Mouse (Mus musculus) midbrain, embryonic 10.5 days (tissue): Measurements from ENCODE around the gene Mavs. TPM values are rescaled to one million over a fixed set of nuclear protein-coding genes. Genes with fewer than 3 reads are reported as not detected.

Experiments used
- DNase-seq: peaks from one replicate; pipeline ENCODE4 v3.0.0-alpha.2; 2017; ENCODE audit warnings: low spot score
- H3K27ac ChIP-seq: fragments of 300-500 bp; sonication (generic); replicated peaks from 2 replicates; pipeline ENCODE4 v1.5.1; 2016; ENCODE audit warnings: mild to moderate bottlenecking
- H3K27me3 ChIP-seq: fragments of 300-500 bp; sonication (generic); 2 replicates; pipeline ENCODE4 v1.6.1; 2016; ENCODE audit warnings: low read depth, mild to moderate bottlenecking; ENCODE audit not compliant: poor library complexity, severe bottlenecking
- H3K36me3 ChIP-seq: fragments of 300-500 bp; sonication (generic); 2 replicates; pipeline ENCODE4 v1.6.1; 2016; ENCODE audit warnings: mild to moderate bottlenecking, moderate library complexity
- H3K4me1 ChIP-seq: fragments of 300-500 bp; sonication (generic); 2 replicates; pipeline ENCODE4 v1.6.1; 2016
- H3K4me3 ChIP-seq: fragments of 300-500 bp; sonication (generic); 2 replicates; pipeline ENCODE4 v1.5.1; 2016; ENCODE audit warnings: mild to moderate bottlenecking, moderate library complexity
- H3K9me3 ChIP-seq: fragments of 300-500 bp; sonication (generic); replicated peaks from 2 replicates; pipeline ENCODE4 v1.6.1; 2016; ENCODE audit warnings: mild to moderate bottlenecking
- WGBS: fragments of 180-500 bp; shearing (Covaris S2); methylation state at CpG from one replicate; pipeline ENCODE4 v1.1.7; 2016; 5-methylcytosine and 5-hydroxymethylcytosine counted together
- polyA plus RNA-seq: library from polyadenylated mRNA; unstranded; fragments of >200 nt; fragmentation: Nextera tagmentation; extraction: Ambion mirVana; gene quantifications from 2 replicates; pipeline ENCODE4 v1.2.1, GENCODE M21; 2016

Mavs gene
- polyA plus RNA-seq, 1 experiment from 2014 or later = 21.4 TPM

DNA sequence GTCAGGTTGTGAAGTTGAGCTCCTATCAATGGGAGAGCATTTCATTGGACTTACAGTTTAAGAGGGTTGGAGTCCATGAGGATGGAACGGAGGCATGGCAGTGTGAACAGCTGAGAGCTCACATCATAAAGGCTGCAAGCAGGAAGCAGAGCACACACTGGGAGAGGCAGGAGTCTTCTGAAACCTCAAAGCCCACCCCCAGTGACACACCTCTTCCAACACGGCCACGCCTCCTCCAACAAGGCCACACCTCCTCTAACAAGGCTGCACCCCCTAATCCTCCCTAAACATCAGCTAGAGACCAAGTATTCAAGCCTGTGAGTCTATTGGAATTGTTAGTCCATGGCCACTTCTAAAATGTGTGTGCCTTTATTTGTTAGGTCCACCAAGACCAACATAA lies 21.9 kb downstream of the Mavs start:
- H3K27ac ChIP-seq = no peak overlapping the region
- H3K4me1 ChIP-seq = peaks cover 7% of the 10 kb centered on the region
- no peaks in the 10 kb centered on the region for H3K27me3 ChIP-seq
- DNase-seq = no peak
- H3K36me3 ChIP-seq = no peaks in the 10 kb centered on the region
- no peaks in the 10 kb centered on the region for H3K9me3 ChIP-seq
- WGBS = 52% methylated on average over 3 of the region's 3 CpGs
- no peak overlapping the region for H3K4me3 ChIP-seq

DNA sequence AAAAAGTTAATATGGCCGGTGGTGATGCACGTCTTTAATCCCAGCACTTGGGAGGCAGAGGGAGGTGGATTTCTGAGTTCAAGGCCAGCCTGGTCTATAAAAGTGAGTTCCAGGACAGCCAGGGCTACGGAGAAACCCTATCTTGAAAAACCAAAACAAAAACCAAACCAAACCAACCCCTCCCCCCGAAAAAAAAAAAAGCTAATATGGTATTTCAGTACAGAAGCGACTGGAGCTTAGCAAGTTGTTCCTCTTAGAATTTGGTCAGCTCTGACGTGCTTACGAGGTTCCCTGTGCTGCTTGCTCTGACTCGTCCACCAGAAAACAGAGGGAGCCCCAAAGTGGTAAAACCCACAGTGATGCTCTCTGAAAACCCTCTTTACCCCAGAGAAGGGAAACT lies 24.8 kb downstream of the Mavs start:
- WGBS = 87% methylated on average over 8 of the region's 8 CpGs
- Histone ChIP-seq H3K36me3 (no peaks in the 10 kb centered on the region), H3K4me1 (peaks cover 21% of the 10 kb centered on the region), H3K9me3 (no peaks in the 10 kb centered on the region), H3K27me3 (no peaks in the 10 kb centered on the region), H3K4me3 (no peak overlapping the region), H3K27ac (no peak overlapping the region)
- DNase-seq = no peak

DNA sequence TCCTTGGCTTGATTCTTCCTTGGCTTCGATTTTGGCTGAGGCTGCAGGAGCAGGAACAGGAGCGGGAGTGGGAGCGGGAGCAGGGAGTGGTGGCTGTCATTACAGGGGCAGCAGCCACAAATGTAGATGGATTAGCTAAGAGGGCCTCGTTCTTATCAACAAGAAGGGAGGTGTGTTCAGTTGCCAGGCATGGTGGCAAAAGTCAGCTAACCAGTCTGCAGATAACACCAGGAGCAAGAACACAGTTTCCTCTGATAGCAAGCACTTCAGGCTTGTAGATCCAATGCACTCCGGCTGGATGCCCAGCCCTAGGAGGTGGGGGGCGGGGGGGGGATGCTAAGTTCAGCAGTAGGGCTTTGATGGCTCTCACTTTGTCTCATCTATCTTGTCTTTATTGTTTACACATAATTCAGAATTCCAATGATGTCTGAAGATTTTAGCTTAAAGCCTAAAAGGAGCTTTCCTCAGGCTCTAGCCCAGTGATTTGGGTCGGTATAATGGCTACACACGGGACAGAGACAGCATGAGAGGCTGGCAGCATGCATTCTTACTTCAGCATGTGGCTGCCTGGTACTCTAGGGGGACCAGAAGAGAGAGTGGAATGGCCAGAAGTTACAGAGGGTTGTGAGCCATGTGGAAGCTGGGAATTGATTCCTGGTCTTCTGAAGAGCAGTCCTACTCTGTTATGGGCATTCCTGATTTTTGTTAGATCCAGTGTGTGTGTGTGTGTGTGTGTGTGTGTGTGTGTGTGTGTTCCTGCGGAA lies 26.9 kb downstream of the Mavs start:
- peak overlapping the region; percentile 99 for H3K27ac ChIP-seq

DNA sequence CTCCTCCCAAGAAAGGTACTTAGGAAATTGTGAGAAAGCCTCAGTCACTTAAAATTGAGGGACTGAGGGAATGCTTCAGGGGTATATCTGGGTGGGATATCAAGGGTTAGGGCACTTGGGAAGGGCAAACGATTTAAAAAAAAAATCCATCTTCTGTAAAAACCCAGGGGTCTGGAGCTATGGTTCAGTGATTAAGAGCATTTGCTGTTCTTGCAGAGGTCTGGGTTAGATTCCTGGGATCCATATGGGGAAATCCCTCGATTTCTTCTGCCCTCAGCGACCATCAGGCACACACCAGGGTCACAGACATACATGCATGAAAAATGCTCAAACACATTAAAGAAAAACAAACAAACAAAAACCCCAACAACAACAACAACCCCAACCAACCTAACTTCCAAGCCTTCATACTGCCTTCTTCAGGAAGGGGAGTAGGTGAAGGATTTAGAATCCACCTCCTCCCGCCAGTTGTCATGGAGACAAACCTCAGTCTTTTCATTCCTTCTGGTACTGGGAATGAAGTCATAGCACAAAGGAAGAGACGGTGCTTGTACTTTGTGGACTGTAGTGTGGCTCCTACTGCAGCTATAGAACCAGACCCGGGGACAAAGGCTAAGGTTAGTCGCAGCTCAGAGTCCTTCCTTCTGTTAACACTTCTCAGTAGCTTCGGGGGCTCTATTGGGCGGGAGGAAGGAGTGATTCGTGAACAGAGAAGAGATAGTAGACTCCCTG lies 27.8 kb downstream of the Mavs start:
- Histone ChIP-seq H3K9me3 (no peaks in the 10 kb centered on the region), H3K4me1 (peaks cover 37% of the 10 kb centered on the region), H3K4me3 (peak overlapping the region; percentile 90), H3K27me3 (no peaks in the 10 kb centered on the region), H3K27ac (peak overlapping the region; percentile 99), H3K36me3 (peaks cover 4% of the 10 kb centered on the region; the same call in 1 of the 2 replicates)
- WGBS = 5% methylated on average over 10 of the region's 10 CpGs
- DNase-seq = no peak

More for the DNA sequence above, 26.9 kb downstream of the Mavs start:
- 65% methylated on average over 9 of the region's 9 CpGs for WGBS
- H3K36me3 ChIP-seq = no peaks in the 10 kb centered on the region
- DNase-seq = no peak
- H3K27me3 ChIP-seq = no peaks in the 10 kb centered on the region
- H3K4me3 ChIP-seq = peak overlapping the region; percentile 90; the same call in 1 of the 2 replicates
- peaks cover 37% of the 10 kb centered on the region for H3K4me1 ChIP-seq
- H3K9me3 ChIP-seq = no peaks in the 10 kb centered on the region

DNA sequence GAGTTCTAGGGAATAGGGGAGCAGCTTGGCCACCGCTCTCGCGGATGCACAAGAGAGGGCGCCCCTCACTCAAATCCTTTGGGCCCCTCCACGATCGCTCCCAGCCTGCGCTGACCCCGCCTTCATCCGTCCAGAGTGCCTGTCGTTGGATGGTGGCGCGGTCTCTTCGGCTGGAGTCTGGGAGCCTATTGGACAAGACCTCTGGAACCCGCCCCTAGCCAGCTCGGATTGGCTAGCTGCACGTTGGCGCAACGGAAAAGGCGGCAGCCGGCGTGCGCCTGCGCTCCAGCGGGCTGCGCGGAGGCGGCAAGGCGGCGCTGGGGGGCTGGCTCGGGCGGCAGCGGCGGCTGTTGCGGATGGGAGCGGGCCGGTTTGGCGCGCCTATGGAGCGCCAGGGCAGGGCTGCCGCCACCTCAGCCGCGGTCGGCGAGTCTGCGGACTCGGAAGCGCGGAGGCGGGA lies 28.4 kb downstream of the Mavs start, which contains the start of gene Pank2:
Gene Pank2 (plus strand): TSS at position 283 of the 460 bp plus-strand sequence.
- WGBS = 1% methylated on average over 48 of the region's 49 CpGs

DNA sequence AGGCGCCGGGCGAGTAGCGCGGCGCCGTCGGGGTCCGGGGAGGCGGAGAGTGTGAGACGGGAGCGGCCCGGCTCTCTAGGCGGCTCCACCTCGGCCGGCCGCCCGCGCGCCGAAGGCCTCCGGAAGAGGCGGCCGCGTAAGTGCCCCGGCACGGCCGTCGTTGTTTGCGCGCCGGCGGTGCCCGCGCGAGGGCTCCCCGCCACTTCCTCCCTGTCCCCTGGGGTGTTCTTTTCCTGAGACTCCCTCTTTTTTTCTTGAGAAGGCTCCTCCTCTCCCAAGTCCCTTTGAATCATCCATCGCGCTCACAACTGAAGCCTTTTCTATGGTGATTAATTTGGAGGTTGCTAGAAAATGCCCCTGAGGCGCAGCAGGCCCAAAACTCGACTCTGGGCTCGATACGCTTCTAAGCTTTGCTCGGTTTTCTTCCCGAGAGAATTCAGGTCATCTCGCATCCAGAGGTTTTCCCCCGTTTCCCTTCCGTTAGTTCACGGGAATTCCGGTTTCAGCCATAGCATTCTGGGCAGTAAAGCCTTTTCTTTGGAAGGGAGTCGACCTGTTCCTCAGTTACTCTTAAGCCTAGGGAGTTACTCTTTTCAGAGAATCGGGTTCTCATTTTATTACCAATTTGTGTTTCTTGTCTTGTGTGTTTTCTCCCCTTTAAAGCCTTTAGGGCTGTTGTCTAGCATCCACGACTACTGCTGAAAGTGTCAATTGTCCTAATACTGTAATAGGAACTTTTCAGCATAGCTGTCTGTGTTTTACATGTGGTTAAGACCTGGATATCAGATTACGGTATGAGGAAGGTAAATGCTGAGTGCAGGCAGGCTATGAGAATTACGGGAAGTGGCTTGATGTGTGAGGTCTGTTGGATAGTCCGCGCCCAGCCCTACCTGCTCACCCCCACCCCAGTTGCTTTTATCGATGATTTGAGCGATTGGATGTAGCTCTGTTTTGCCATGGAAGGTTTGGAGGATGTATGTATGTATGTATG lies 29.1 kb downstream of the Mavs start:
- H3K36me3 ChIP-seq = peaks cover 9% of the 10 kb centered on the region; the same call in 1 of the 2 replicates
- H3K4me3 ChIP-seq = peak overlapping the region; percentile 90
- no peaks in the 10 kb centered on the region for H3K9me3 ChIP-seq
- no peak for DNase-seq
- peak overlapping the region; percentile 99 for H3K27ac ChIP-seq
- 1% methylated on average over 59 of the region's 59 CpGs for WGBS
- no peaks in the 10 kb centered on the region for H3K27me3 ChIP-seq
- peaks cover 37% of the 10 kb centered on the region for H3K4me1 ChIP-seq

More for the DNA sequence above, 28.4 kb downstream of the Mavs start, which contains the start of gene Pank2:
- H3K9me3 ChIP-seq = no peaks in the 10 kb centered on the region
- no peaks in the 10 kb centered on the region for H3K27me3 ChIP-seq
- H3K36me3 ChIP-seq = peaks cover 6% of the 10 kb centered on the region; the same call in 1 of the 2 replicates
- H3K4me1 ChIP-seq = peaks cover 37% of the 10 kb centered on the region
- H3K4me3 ChIP-seq = peak within 1 kb of the TSS; percentile 90
- peak within 1 kb of the TSS; percentile 99 for H3K27ac ChIP-seq
- peak; percentile 99 for DNase-seq

DNA sequence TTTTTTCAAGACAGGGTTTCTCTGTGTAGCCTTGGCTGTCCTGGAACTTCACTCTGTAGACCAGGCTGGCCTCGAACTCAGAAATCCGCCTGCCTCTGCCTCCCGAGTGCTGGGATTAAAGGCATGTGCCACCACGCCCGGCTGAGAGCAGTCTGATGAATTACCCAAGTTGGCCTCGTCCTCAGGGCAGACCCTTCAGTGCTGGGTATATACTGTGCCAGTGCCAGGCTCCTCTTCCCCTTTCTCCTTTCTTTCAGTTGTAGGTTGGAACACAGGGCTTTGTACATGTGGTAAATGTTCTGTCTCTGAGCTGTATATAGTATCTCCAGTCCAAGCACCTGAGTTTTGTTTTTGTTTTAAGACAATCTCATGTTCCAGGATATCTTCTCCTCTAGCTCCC lies 30.2 kb downstream of the Mavs start:
- H3K27ac ChIP-seq = no peak overlapping the region
- WGBS = 86% methylated on average over 6 of the region's 6 CpGs
- H3K36me3 ChIP-seq = peaks cover 18% of the 10 kb centered on the region
- H3K27me3 ChIP-seq = no peaks in the 10 kb centered on the region
- peak overlapping the region; percentile 90 for H3K4me3 ChIP-seq
- no peaks in the 10 kb centered on the region for H3K9me3 ChIP-seq
- DNase-seq = no peak
- H3K4me1 ChIP-seq = peaks cover 37% of the 10 kb centered on the region

DNA sequence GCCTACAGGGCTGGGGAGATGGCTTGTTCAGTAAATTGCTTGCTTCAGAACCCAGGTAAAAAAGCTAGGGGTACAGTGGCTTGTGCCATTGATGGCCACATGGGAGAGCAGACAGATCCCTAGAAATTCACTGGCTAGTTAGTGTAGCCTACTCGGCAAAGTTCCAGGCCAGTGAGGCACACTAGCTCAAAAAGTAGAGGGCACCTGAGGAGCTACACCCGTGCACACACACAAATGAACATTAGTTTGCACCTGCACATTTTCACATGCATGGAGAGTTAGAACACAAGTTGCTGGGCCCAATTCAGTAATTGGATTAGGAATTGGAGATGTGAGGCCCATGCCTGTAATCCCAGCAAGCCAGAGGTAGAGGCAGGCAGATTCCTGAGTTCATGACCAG lies 31.2 kb downstream of the Mavs start:
- no peak for DNase-seq

DNA sequence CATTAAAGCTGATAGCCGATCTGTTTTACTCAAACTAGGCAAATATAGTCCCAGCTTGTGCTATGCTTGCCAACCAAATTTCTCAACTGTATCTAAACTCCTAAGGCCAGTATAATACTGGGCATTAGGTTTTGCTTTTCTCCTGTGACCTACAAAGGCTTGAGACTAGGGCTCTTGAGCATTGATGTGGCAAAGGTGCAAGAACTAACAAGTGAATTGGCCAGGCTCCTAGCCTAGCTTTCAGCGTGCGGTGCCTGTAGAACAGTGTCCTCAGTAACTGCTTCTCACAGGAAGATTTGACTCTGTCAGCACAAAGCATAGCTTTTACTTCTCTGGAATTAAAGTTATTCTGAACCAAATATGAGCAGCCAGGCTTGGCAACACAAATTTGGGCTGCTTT lies 41.6 kb downstream of the Mavs start:
- DNase-seq = no peak
- Histone ChIP-seq H3K4me3 (no peak overlapping the region), H3K36me3 (peaks cover 85% of the 10 kb centered on the region), H3K27ac (no peak overlapping the region), H3K4me1 (no peaks in the 10 kb centered on the region), H3K9me3 (no peaks in the 10 kb centered on the region), H3K27me3 (no peaks in the 10 kb centered on the region)
- WGBS = 94% methylated on average over 3 of the region's 3 CpGs

More for the DNA sequence above, 31.2 kb downstream of the Mavs start:
- Histone ChIP-seq H3K4me3 (peak overlapping the region; percentile 90; the same call in 1 of the 2 replicates), H3K27ac (no peak overlapping the region), H3K36me3 (peaks cover 29% of the 10 kb centered on the region), H3K27me3 (no peaks in the 10 kb centered on the region), H3K4me1 (peaks cover 37% of the 10 kb centered on the region), H3K9me3 (no peaks in the 10 kb centered on the region)
- 89% methylated on average over 2 of the region's 2 CpGs for WGBS

DNA sequence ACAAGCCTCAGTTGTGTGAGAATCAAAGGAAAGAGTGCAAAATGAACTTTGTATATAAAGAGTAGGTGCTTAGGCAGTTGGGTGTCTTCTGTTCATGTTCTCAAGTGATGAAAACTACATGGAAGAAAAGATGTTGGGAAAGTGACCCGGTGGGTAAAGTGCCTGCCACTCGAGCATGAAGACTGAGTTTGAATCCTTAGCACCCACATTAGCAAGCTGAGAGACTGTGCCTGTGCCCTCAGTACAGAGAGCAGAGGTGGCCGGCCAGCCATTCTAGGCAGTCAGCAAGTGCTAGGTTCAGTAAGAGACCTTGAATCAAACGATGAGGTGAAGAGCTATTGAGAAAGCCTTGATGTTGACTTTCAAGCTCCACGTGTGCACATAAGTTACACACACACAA lies 42.9 kb downstream of the Mavs start:
- peaks cover 85% of the 10 kb centered on the region for H3K36me3 ChIP-seq
- DNase-seq = no peak

DNA sequence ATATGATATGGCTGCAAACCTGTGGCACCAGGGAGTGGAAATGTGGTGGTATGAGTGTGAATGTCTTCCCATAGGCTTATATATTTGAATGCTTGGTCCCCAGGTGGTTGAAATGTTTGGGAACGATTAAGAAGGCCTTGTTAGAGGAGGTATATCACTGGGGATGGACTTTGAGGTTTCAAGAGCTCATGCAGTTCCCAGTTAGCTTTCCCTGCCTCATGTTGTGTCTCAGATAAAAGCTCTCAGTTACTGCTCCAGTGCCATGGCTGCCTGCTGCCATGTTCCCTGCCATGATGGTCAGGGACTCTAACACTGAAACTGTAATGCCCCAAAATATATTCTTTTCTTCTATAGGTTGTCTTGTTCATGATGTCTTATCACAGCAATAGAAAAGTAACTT lies 47.7 kb downstream of the Mavs start:
- no peaks in the 10 kb centered on the region for H3K27me3 ChIP-seq
- no peak overlapping the region for H3K4me3 ChIP-seq
- 85% methylated on average over 1 of the region's 1 CpGs for WGBS
- no peak for DNase-seq
- H3K4me1 ChIP-seq = no peaks in the 10 kb centered on the region
- peaks cover 97% of the 10 kb centered on the region for H3K36me3 ChIP-seq
- no peaks in the 10 kb centered on the region for H3K9me3 ChIP-seq
- no peak overlapping the region for H3K27ac ChIP-seq

More for the DNA sequence above, 42.9 kb downstream of the Mavs start:
- Histone ChIP-seq H3K9me3 (no peaks in the 10 kb centered on the region), H3K4me1 (no peaks in the 10 kb centered on the region), H3K4me3 (no peak overlapping the region), H3K27me3 (no peaks in the 10 kb centered on the region), H3K27ac (no peak overlapping the region)
- WGBS = 89% methylated on average over 5 of the region's 5 CpGs

DNA sequence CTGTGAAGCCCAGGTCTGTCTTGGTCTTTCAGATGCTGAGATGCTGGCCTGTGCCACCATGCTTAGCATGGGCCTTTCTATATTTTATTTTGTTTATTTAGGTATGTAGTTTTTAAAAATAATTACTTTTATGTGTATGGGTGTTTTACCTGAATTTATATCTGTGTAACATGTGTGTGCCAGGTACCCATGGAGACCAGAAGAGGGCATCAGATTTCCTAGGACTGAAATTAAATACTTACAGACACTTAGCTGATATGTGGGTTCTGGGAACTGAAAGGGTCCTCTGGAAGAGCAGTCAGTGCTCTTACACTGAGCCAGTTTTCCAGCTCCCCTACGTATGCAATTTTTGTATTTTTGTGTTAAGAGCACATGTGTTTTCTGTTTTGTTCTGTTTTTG lies 52.4 kb downstream of the Mavs start:
- WGBS = 100% methylated on average over 1 of the region's 1 CpGs

More for the DNA sequence above, 52.4 kb downstream of the Mavs start:
- H3K27ac ChIP-seq = no peak overlapping the region
- no peaks in the 10 kb centered on the region for H3K9me3 ChIP-seq
- H3K4me1 ChIP-seq = no peaks in the 10 kb centered on the region
- DNase-seq = no peak
- no peaks in the 10 kb centered on the region for H3K27me3 ChIP-seq
- H3K4me3 ChIP-seq = no peak overlapping the region
- H3K36me3 ChIP-seq = peaks cover 92% of the 10 kb centered on the region
